Mouse (Mus musculus) liver, embryonic 11.5 days (tissue): ENCODE measurements around the gene Gas2l2. TPM values are rescaled to one million over a fixed set of nuclear protein-coding genes. Genes with fewer than 3 reads are reported as not detected.

Source experiments
- ATAC-seq: fragments of 200-750 bp; cut with Nextera tagmentation; replicated peaks from 2 replicates; pipeline ENCODE4 v1.8.0; 2017; ENCODE audit warnings: moderate number of reproducible peaks, mild to moderate bottlenecking, moderate TSS enrichment, moderate library complexity; ENCODE audit not compliant: low FRiP score
- DNase-seq: peaks from one replicate; pipeline ENCODE4 v3.0.0-alpha.2; 2017; ENCODE audit warnings: low spot score
- H3K27ac ChIP-seq: fragments of 300-500 bp; sonication (generic); 2 replicates; pipeline ENCODE4 v1.5.1; 2014; ENCODE audit warnings: mild to moderate bottlenecking, low read depth, low read length, control low read depth
- H3K27me3 ChIP-seq: fragments of 300-500 bp; sonication (generic); replicated peaks from 2 replicates; pipeline ENCODE4 v1.6.1; 2014; ENCODE audit warnings: low read length, mixed read lengths; ENCODE audit not compliant: control insufficient read depth, insufficient read depth
- H3K36me3 ChIP-seq: fragments of 300-500 bp; sonication (generic); 2 replicates; pipeline ENCODE4 v1.6.1; 2014; ENCODE audit warnings: mild to moderate bottlenecking, low read length, moderate library complexity, mixed read lengths; ENCODE audit not compliant: control insufficient read depth, insufficient read depth
- H3K4me1 ChIP-seq: fragments of 300-500 bp; sonication (generic); replicated peaks from 2 replicates; pipeline ENCODE4 v1.6.1; 2014; ENCODE audit warnings: low read length, mixed read lengths; ENCODE audit not compliant: control insufficient read depth, insufficient read depth
- H3K4me2 ChIP-seq: fragments of 300-500 bp; sonication (generic); 2 replicates; pipeline ENCODE4 v1.6.1; 2014; ENCODE audit warnings: mild to moderate bottlenecking, control low read depth, moderate library complexity
- H3K4me3 ChIP-seq: fragments of 300-500 bp; sonication (generic); 2 replicates; pipeline ENCODE4 v1.5.1; 2014; ENCODE audit warnings: low read depth, low read length, control low read depth
- H3K9ac ChIP-seq: fragments of 300-500 bp; sonication (generic); 2 replicates; pipeline ENCODE4 v1.6.1; 2014; ENCODE audit warnings: low read depth, low read length, control low read depth
- H3K9me3 ChIP-seq: fragments of 300-500 bp; sonication (generic); 2 replicates; pipeline ENCODE4 v1.6.1; 2016; ENCODE audit warnings: low read length, inconsistent platforms, mixed read lengths; ENCODE audit not compliant: control insufficient read depth
- WGBS: fragments of 180-500 bp; shearing (Covaris S2); extraction: QIAGEN DNeasy Blood & Tissue Kit; methylation state at CpG from one replicate; pipeline ENCODE4 v1.1.7; 2014; 5-methylcytosine and 5-hydroxymethylcytosine counted together
- polyA plus RNA-seq: library from polyadenylated mRNA; unstranded; fragments of >200 nt; fragmentation: Nextera tagmentation; extraction: Ambion mirVana; gene quantifications from 2 replicates; pipeline ENCODE4 v1.2.1, GENCODE M21; 2014

Gas2l2 gene
- polyA plus RNA-seq, 1 experiment from 2014 or later: not detected

DNA sequence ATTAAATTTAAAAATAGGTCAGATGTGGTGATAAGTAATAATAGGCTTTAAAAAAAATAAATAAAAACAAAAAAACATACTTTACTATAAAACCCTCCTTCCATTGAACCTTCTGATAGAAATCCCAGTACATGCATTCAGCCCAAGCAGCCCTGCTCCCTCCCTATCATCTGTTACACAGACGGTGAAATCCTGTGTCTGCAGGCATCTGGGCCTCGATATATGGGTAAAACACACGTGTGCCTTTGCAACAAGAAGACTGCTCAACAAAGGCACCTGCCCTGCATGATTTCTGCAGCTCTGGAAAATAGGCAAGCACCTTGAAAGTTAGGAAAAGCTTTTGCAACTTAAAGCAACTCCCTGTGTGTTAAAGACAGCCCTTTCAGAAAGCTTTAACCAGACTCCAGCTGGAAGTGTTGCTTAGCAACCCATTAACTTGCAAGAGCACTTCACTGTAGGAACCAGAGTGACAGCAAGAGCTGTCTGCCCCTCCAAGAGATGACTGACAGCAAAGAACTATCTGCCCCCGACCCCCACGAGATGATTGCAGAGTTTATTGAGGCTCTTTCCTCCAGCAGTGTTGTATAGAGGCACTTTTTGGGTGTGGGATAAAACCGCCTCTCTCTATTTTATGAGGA lies 34.3 kb downstream of the Gas2l2 start:
- ATAC-seq (no peak), DNase-seq (no peak)
- peaks cover 7% of the 10 kb centered on the region; the same call in 1 of the 2 replicates for H3K36me3 ChIP-seq
- H3K27me3 ChIP-seq: no peaks in the 10 kb centered on the region
- no peaks in the 10 kb centered on the region for H3K4me1 ChIP-seq
- no peak overlapping the region for H3K27ac ChIP-seq
- no peak overlapping the region for H3K4me2 ChIP-seq
- no peak overlapping the region for H3K4me3 ChIP-seq
- H3K9me3 ChIP-seq: no peaks in the 10 kb centered on the region
- WGBS: 67% methylated on average over 6 of the region's 6 CpGs
- H3K9ac ChIP-seq: no peak overlapping the region

DNA sequence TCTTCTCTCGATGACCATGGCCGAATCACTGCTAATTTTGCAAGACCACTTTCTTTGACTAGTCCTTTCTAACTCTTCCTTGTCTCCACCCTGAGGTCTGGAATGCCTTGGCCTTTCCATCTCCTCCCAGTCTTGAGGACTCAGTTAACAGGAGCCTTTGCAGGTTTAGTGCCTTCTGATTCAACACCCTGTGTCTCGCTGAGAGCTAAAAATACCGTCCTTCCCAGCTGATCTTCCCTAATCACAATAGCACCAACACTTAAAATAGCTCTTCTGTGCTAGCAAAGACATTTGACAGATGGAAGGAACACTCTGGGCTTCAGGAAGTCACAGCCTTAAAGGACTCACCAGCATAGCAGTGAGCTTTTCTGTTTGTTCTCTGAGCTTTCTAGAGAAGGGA lies 36.2 kb downstream of the Gas2l2 start:
- no peaks in the 10 kb centered on the region for H3K9me3 ChIP-seq
- peaks cover 7% of the 10 kb centered on the region; the same call in 1 of the 2 replicates for H3K36me3 ChIP-seq
- no peaks in the 10 kb centered on the region for H3K4me1 ChIP-seq
- H3K9ac ChIP-seq: no peak overlapping the region
- ATAC-seq: no peak
- H3K4me2 ChIP-seq: no peak overlapping the region
- DNase-seq: no peak
- H3K27ac ChIP-seq: no peak overlapping the region
- 90% methylated on average over 4 of the region's 4 CpGs for WGBS
- no peaks in the 10 kb centered on the region for H3K27me3 ChIP-seq
- H3K4me3 ChIP-seq: no peak overlapping the region

DNA sequence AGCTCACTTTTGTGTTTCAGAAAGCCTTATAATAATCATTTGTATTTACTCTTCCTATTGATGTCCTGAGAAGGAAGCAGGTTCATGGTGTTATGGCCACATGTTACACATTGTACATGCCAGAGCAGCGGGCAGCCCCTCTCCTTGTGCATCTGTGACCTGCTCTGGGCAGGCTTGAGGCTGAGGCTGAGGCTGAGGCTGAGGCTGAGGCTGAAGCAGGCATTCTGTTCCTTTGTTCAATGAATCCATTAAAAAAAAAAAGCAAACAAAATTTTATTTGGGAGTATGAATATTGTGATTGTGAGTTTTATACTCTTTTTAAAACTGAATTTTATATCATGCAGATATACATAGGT lies 45.7 kb downstream of the Gas2l2 start:
- Histone ChIP-seq H3K9me3 (no peaks in the 10 kb centered on the region), H3K9ac (no peak overlapping the region), H3K4me2 (no peak overlapping the region), H3K27me3 (no peaks in the 10 kb centered on the region), H3K4me1 (peaks cover 4% of the 10 kb centered on the region; the same call in 1 of the 2 replicates), H3K36me3 (no peaks in the 10 kb centered on the region), H3K27ac (no peak overlapping the region), H3K4me3 (no peak overlapping the region)
- no peak for DNase-seq
- 85% methylated on average over 1 of the region's 1 CpGs for WGBS
- no peak for ATAC-seq

DNA sequence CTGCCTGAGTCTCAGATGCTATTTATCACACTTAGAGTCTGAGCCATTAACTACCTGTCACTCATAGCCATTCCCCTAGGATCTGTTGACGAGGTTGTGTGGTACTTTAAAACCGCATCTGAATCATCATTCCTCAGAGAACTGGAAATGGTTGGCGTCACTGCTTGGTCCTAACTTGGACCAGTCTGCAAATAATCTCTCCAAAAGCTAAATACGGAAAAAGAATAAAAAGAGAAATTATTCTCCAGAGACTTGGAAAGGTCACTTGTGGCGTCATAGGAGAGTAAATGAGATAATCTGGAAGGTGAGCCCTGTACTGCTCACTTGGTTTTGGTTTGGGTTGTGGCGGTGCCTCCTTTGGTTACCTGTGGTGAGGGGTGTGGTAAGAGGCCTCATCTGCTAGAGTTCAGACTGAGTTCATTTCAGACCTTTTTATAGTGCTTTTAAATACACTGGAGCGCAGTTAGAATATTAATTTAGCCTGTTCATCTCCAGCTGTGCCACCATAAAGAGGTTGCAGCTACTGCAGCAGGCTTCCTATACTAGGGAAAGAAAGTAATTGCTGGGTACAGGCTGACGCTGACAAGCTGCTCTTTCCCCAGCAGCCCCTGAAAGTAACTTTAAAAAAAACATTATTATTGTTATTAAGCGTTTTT lies 46.3 kb downstream of the Gas2l2 start:
- H3K4me3 ChIP-seq: no peak overlapping the region
- no peak overlapping the region for H3K27ac ChIP-seq
- no peak for ATAC-seq
- H3K9ac ChIP-seq: no peak overlapping the region
- H3K27me3 ChIP-seq: no peaks in the 10 kb centered on the region
- H3K9me3 ChIP-seq: no peaks in the 10 kb centered on the region
- WGBS: 84% methylated on average over 9 of the region's 9 CpGs
- H3K4me2 ChIP-seq: no peak overlapping the region
- H3K36me3 ChIP-seq: no peaks in the 10 kb centered on the region
- DNase-seq: no peak
- H3K4me1 ChIP-seq: peaks cover 4% of the 10 kb centered on the region; the same call in 1 of the 2 replicates

DNA sequence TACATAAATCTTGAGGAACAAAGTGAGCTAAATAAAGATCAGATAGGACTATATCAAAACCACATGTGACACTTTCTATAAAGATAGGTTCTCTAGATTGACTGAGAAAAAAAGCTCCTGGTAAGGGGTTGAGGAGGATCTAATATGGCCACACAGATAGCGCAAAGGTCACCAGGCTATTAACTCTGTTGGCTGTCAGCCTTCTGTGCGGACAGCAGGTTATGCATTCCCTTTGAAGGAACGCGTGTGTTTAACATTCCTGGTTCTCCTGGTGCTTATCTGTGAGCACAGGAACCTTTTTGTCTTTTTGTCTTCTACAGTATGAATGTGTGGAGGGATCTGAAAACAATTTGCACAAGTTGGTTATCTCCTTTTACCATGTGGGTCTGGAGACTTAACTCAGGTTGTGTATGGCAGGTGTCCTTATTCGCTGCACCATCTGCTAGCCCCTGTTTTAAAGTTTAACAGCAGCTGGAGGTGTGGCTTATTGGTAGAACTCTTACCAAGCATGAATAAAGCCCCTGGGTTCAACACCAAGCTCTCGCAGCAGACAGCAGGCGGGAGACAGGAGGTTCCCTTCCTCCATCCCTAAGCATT lies 49.4 kb downstream of the Gas2l2 start:
- WGBS: 61% methylated on average over 7 of the region's 7 CpGs
- Histone ChIP-seq H3K4me1 (peaks cover 4% of the 10 kb centered on the region; the same call in 1 of the 2 replicates), H3K4me2 (no peak overlapping the region), H3K27ac (no peak overlapping the region), H3K27me3 (no peaks in the 10 kb centered on the region), H3K36me3 (0 out of 2 replicates have a peak, but pooled peaks cover 3% of the 10 kb centered on the region), H3K4me3 (no peak overlapping the region), H3K9me3 (no peaks in the 10 kb centered on the region), H3K9ac (no peak overlapping the region)
- no peak for DNase-seq
- peak; percentile 79 for ATAC-seq

Other genes with a start within 250 kb of the Gas2l2 start
- gene Slfn3, start 238.1 kb downstream of the Gas2l2 start, polyA plus RNA-seq: 0.71 and 0.83 TPM in 2 replicates
- gene Slfn14, start 142.7 kb downstream of the Gas2l2 start, polyA plus RNA-seq: 2.1 and 2.4 TPM in 2 replicates
- gene Ap2b1, start 130.4 kb downstream of the Gas2l2 start, polyA plus RNA-seq: 52.2 and 56.3 TPM in 2 replicates
- 12.4 and 13.7 TPM in 2 replicates for gene Pex12, start 126.9 kb downstream of the Gas2l2 start, polyA plus RNA-seq
- 0.40 and 1.5 TPM in 2 replicates for gene Rasl10b, start 20.3 kb downstream of the Gas2l2 start, polyA plus RNA-seq
- gene 1700020L24Rik, start 8.2 kb upstream of the Gas2l2 start, polyA plus RNA-seq: 0.49 and 0.82 TPM in 2 replicates
- gene Mmp28, start 33.6 kb upstream of the Gas2l2 start, polyA plus RNA-seq: 0.71 and 0.88 TPM in 2 replicates
- gene Taf15, start 43.6 kb upstream of the Gas2l2 start, polyA plus RNA-seq: 6.0 and 6.6 TPM in 2 replicates
- gene Heatr9, start 92.7 kb upstream of the Gas2l2 start, polyA plus RNA-seq: not detected in 2 replicates
- gene Ccl5, start 101.1 kb upstream of the Gas2l2 start, polyA plus RNA-seq: not detected in 2 replicates
- gene Ccl9, start 149.2 kb upstream of the Gas2l2 start, polyA plus RNA-seq: 5.5 and 8.7 TPM in 2 replicates
- 14.7 and 16.1 TPM in 2 replicates for gene Ccl6, start 163.6 kb upstream of the Gas2l2 start, polyA plus RNA-seq
- not detected in 2 replicates for gene Rpl9-ps1, start 216.2 kb upstream of the Gas2l2 start, polyA plus RNA-seq
- 1.7 and 1.8 TPM in 2 replicates for gene Ccl3, start 219.9 kb upstream of the Gas2l2 start, polyA plus RNA-seq
- 1.1 TPM in 1 of 2 replicates, not detected in the other for gene Ccl4, start 233.1 kb upstream of the Gas2l2 start, polyA plus RNA-seq